Mouse (Mus musculus): Measurements from ENCODE around the gene C030005K15Rik. TPM values are rescaled to one million over a fixed set of nuclear protein-coding genes. Genes with fewer than 3 reads are reported as not detected.
"Not testable (repeated sequence)": the region's sequence is repeated elsewhere in the genome, so short reads cannot be mapped to it uniquely, and the experiment has no call there.

Gene C030005K15Rik
- 0.04 and 0.10 TPM in 2 replicates for polyA plus RNA-seq (2012; rRNA removed)

GRCm38 (mm10) chr10:97726655-97727054 lies at the start of gene C030005K15Rik:
Gene C030005K15Rik, minus strand, starts transcription at chr10:97726755.
- DNase-seq (ENCODE audit: extremely low spot score in 1 of 2, low spot score in 1 of 2), result not testable (repeated sequence)

GRCm38 (mm10) chr10:97768171-97768749 lies 41.7 kb upstream of the C030005K15Rik start:
- peak; percentile 60 to 78 for DNase-seq (ENCODE audit: extremely low spot score in 1 of 2, low spot score in 1 of 2)

- DNase-seq (ENCODE audit: extremely low spot score in 1 of 2, low spot score in 1 of 2), result no peak
Measured at GRCm38 (mm10) chr10:97753821-97754220, 27.3 kb upstream of the C030005K15Rik start.

- peak in 1 of 2 experiments; percentile 54 for DNase-seq (ENCODE audit: extremely low spot score in 1 of 2, low spot score in 1 of 2)
Measured at GRCm38 (mm10) chr10:97747231-97747630, 20.7 kb upstream of the C030005K15Rik start.

GRCm38 (mm10) chr10:97725929-97726328 lies 626 bp downstream of the C030005K15Rik start:
- no peak for DNase-seq (ENCODE audit: extremely low spot score in 1 of 2, low spot score in 1 of 2)

GRCm38 (mm10) chr10:97722709-97723108 lies 3.8 kb downstream of the C030005K15Rik start:
- no peak for DNase-seq (ENCODE audit: extremely low spot score in 1 of 2, low spot score in 1 of 2)

GRCm38 (mm10) chr10:97720625-97721024 lies 5.9 kb downstream of the C030005K15Rik start:
- no peak for DNase-seq (ENCODE audit: extremely low spot score in 1 of 2, low spot score in 1 of 2)

- peak in 1 of 2 experiments; percentile 57 for DNase-seq (ENCODE audit: extremely low spot score in 1 of 2, low spot score in 1 of 2)
Measured at GRCm38 (mm10) chr10:97718021-97718420, 8.5 kb downstream of the C030005K15Rik start.

GRCm38 (mm10) chr10:97717233-97717632 lies 9.3 kb downstream of the C030005K15Rik start:
- DNase-seq (ENCODE audit: extremely low spot score in 1 of 2, low spot score in 1 of 2), result peak in 1 of 2 experiments; percentile 51

GRCm38 (mm10) chr10:97715289-97715906 lies 11.2 kb downstream of the C030005K15Rik start:
- no peak for DNase-seq (ENCODE audit: extremely low spot score in 1 of 2, low spot score in 1 of 2)

GRCm38 (mm10) chr10:97714584-97714983 lies 12.0 kb downstream of the C030005K15Rik start:
- DNase-seq (ENCODE audit: extremely low spot score in 1 of 2, low spot score in 1 of 2), result no peak

GRCm38 (mm10) chr10:97712687-97713086 lies 13.9 kb downstream of the C030005K15Rik start:
- peak in 1 of 2 experiments; percentile 66 for DNase-seq (ENCODE audit: extremely low spot score in 1 of 2, low spot score in 1 of 2)

GRCm38 (mm10) chr10:97704562-97704961 lies 22.0 kb downstream of the C030005K15Rik start:
- peak in 1 of 2 experiments; percentile 48 for DNase-seq (ENCODE audit: extremely low spot score in 1 of 2, low spot score in 1 of 2)

GRCm38 (mm10) chr10:97702321-97702720 lies 24.2 kb downstream of the C030005K15Rik start:
- no peak for DNase-seq (ENCODE audit: extremely low spot score in 1 of 2, low spot score in 1 of 2)

- no peak for DNase-seq (ENCODE audit: extremely low spot score in 1 of 2, low spot score in 1 of 2)
Measured at GRCm38 (mm10) chr10:97693398-97694135, 33.0 kb downstream of the C030005K15Rik start.

- no peak for DNase-seq (ENCODE audit: extremely low spot score in 1 of 2, low spot score in 1 of 2)
Measured at GRCm38 (mm10) chr10:97692913-97693312, 33.6 kb downstream of the C030005K15Rik start, which contains the start of gene Ccer1. Gene Ccer1, plus strand, starts transcription at chr10:97693059.

GRCm38 (mm10) chr10:97689425-97689824 lies 37.1 kb downstream of the C030005K15Rik start:
- DNase-seq (ENCODE audit: extremely low spot score in 1 of 2, low spot score in 1 of 2), result peak in 1 of 2 experiments; percentile 51

- DNase-seq (ENCODE audit: extremely low spot score in 1 of 2, low spot score in 1 of 2), result no peak
Measured at GRCm38 (mm10) chr10:97687198-97687597, 39.4 kb downstream of the C030005K15Rik start.

- DNase-seq (ENCODE audit: extremely low spot score in 1 of 2, low spot score in 1 of 2), result no peak
Measured at GRCm38 (mm10) chr10:97682981-97683380, 43.6 kb downstream of the C030005K15Rik start.

Data from frontal cortex, adult 2 months (tissue).